Mouse (Mus musculus): ENCODE measurements around the gene C8b.

C8b gene

DNA sequence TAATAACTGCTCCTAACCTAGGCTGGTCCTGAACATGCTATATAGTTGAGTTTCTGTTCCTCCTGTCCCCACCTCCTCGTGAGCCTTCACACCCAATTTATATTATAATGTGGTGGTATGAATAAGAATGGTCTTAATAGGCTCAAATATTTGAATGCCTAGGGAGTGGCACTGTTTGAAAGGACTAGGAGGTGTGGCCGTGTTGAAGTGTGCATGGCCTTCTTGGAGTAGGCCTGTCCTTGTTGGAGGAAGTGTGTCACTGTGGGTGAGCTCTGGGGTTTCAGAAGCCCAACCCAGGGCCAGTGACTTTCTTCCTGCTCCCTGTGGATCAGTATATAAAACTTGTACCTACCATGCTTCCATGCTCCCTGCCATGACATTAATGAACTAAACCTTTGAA lies 47.5 kb downstream of the C8b start:
- DNase-seq, result no peak

DNA sequence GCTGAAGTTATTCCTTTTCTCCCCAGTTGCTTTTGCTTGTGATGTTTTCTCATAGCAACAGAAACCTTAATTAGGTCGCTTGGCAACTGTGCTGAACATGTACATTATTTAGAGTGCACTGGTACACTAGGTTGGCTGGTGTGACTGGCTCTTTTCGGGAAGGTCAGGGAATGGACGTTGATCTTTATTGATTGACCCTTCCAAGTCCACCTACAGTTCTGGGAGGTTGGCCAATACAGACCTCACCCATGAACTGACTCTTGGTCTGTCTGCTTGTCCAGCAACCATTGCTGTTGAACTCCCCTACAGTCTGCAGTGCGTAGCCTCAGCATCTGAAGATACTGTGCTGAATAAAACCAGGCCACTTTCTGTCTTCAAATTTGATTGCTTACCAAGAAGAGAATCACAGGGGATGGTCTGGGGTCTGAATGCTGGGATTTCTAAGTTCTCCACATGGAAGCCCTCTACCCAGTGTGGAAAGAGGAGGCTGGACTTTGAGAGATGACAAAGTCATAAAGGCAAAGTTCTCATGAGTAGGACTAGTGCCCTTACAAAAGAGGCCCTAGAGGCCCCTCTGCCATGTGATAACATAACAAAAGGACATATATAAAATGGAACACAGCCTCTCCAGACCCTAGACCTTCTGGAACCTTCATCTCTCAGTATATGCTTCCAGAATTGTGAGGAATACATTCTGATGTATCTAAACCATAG lies 50.6 kb downstream of the C8b start:
- DNase-seq, result no peak

DNA sequence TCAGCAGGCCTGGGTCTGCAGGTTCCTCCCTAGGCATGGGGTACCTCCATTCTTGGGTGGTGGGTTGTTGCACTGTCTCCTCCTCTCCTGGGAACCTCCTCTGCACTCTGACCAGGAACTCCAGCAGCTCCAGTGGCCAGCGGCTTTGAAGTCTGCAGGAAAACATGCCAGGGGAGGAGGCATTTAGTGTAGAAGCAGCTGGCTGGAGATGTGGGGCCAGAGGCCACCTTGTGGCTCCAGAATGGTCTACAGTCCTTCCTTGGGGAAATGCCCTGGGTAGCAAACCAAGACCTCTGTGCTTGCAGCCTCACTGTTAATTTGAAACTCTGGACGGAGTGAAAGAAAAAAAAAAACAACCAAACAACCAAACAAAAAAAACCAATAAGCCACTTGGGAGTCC lies 51.4 kb downstream of the C8b start:
- DNase-seq, result no peak

DNA sequence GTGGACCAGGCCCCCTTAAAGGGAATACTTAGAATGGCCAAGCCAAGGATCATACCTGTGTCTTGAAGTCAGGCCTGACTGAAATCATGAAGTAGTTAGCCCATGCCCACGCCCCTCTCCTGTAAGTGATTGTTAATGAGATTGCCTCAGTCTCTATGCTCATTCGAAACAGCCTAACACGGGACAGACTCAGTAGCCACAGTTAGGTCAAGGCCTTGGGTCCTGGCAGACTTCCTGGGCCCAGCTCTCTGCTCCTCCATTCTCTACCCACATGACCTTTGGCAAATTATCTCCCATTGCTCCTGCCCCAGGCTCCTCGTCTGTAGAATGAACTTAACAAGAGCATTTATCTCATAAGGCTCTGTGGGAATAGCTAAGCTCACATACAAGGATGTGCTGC lies 52.9 kb downstream of the C8b start:
- DNase-seq, result no peak

DNA sequence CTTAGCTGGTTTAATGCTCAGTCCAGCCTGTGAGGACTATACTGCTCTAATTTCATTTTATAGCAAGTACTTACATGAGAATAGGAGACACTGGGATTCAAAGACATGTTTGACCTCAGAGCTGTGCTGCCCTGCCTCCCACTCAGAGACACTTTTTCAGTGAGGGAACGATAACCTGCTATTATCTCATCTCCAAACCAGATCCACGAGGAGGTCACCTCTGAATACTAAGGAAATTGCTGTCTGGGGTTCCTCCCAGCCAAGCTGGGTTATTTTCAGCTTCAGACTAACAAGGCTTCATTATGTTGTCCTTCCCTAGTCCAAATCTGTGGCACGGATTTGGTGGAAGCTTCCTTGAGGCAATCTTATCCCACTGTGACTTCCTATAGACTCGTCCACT lies 53.8 kb downstream of the C8b start:
- DNase-seq, result no peak

DNA sequence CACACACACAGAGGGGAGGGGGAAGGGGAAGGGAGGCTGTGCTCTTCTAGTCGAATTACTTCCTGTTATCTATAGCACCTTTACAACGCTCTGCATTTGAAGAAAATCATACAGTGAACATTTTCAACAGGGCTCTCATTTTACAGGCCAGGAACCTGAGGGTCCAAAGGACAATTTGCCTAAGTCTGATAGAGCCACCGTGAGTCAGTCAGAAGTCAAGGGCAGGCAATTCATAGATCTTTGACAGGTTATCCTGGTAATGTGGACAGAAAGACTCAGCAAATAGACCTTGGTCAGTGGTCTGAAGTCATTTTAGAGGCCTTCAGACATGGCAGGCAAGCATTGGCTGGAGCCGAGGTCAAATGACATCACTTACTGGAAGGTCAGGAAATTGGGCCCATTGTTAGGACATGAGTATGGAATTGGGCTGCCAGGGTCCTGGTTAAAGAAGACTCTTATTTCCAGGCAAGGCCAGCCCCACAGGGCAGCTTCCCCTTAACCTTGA lies 57.5 kb downstream of the C8b start:
- no peak for DNase-seq

DNA sequence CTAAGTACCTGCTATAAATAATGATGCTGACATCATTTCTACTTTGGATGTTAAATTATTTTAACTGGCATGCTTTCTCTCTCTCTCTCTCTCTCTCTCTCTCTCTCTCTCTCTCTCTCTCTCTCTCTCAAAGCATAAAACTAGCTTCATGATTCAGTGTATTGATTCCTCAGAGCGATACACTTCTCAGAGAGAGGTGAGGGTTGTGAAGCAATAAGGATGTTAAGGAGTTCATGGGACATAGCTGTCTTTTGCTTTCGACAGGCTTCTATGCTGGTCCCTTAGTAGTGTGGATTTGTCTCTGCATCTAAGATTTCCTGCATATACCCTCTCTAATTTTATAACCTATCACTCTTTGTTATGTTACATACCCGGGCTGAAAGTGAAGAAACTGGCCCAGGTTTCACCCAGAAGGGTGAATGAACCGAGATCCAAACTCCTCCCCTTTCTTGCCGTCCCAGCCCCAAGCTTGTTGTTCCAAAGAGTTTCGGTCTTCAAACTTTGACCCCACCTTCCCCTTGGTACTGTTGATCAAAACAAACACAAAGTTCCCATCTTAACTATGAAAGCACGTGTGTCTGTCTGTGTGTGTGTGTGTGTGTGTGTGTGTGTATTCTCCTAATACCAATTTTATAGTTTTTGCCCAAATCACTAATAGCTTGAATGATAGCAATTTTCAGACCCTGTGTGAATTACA lies 58.4 kb downstream of the C8b start:
- DNase-seq, result no peak

DNA sequence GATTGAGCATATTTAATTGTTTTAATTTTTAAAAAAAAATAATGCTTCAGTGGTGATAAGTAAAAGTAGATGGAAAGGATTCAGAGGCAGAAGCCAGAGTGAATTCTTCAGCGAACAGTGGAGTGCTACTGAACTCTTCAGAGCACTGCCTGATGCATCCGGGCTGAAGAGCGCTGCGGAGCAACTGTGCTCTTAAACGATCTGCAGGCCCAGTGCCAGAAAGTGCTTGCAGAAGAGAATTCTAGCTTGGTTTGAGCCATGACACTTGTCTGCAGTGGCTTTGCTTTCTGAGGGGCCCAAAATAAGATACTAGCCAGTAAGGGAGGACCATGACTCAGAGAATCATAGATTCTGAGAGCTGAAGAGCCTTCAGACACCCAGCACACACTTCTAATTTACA lies 62.8 kb downstream of the C8b start:
- peak; percentile 53 for DNase-seq

DNA sequence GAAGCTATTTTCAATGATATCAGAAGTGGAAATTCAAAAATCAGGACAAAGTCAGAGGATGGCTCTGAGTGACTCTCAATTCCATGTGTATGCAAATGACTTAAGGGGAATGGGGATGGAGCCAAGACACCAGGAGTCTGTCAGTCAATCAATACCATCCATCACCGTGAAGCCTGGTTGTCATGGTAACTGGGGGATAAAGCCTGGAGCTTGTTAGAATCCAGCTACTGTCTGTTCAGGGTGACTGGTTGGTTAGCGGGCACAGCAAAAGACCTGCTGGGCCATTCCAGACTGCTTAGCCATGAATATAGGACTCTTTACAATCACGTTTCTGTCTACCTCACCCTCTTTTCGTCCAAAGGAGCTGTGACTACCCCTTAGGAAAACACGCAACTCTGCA lies 69.0 kb downstream of the C8b start:
- no peak for DNase-seq

DNA sequence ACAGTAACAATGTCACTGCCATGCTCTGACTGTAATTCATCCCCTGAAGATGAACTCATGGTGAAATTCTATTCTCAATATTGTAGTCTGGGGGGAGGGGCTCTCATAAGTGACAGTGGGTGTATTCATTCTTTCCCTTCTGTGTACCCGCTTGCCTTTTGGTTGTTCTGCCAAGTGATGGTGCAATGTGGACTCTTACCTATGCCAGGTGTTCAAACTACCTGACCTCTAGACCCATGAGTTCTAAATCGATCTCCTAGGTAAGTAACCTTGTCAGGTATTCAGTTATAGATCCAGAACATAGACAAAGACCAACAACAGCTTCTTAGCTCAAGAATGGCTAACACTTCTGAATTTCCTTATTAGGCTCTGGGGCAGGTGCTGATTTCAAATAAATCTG lies 72.2 kb downstream of the C8b start:
- DNase-seq, result no peak

DNA sequence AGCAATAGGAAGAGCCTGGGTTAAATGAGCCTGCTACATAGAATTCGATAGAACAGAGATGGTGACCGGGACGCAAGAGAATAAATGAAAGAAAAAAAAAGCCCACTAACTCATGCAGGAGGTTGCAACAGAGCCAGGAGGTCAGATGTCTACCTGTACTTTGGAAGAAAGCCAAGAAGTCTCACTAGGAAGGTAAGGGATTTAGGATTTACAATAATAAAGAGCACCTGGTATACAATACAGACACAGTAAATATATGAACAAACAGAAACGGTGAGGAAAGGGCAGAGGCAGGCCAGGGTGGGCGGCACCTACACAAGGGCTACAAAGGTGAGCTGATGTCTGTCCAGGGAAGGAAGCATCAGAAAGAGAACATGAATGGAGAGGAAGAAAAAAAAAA lies 76.1 kb downstream of the C8b start:
- no peak for DNase-seq

DNA sequence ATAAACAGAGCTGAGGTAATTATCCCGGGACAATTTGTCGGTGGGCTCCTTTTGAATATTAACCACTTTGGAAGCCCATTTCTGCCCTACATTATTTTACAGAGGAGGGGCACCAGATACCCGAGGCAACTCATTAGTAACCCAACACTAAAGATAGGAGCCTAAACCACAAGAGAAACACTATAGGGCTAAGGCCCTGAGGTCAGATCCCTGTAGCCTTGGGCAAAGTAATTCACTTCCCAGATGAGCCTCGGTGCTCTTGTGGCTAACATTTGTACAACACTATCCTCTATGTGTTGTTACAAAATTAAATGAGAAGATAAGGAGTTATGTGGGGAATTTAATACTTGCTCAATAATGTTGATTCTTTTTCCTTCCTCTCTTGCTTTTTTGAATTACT lies 77.4 kb downstream of the C8b start:
- no peak for DNase-seq
